Mouse (Mus musculus): ENCODE results near the gene Fam234b. TPM values are rescaled to one million over a fixed set of nuclear protein-coding genes. Genes with fewer than 3 reads are reported as not detected.

The Fam234b gene
- polyA plus RNA-seq, 1 experiment: 357 TPM

DNA sequence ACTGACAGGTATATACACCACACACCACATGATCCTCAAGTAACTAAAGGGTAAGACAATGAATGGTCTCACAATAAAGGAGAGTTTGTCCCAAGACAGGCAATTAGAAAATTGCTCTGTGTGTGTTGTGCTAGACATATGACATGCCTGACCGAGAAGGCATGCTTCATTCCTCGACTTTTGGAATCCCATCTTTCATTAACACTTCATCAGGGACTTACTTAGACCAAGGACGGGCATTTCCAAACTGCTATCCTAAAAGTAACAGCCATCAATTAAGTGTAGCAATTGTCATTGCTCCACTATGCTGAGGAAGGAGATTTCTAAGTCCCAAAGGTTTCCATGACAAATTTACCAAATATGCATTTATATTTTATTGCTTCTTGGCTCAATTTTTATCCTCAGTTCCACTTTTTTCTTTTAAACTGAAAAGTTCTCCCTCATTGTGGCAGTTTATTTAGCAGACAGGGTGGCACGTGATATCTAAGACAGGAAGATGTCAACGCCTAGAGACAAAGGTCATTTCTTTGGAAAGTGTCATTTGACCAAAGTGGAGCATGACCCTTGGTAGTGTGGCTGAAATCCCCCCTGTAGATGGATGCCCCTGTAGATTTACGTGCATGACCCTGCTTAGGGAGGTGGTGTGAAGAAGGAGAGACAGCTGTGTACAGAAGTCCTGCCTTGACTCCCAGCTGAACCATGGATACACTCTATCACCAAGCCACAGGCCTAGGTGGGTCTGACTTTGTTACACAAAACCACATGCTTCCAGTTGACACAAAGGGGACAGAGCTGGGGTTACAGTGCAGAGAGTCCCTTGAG is 78.9 kb downstream of the Fam234b start:
- Histone ChIP-seq H3K27ac (ENCODE audit: insufficient read depth, low read depth, low read length) (no peak overlapping the region), H3K4me3 (ENCODE audit: insufficient read depth, low read depth, low read length) (no peak overlapping the region), H3K4me1 (ENCODE audit: control insufficient read depth, insufficient read depth, low read length) (no peaks in the 10 kb centered on the region)
- TF ChIP-seq CTCF (IDR thresholded peaks at IDR 0.05; ENCODE audit: insufficient read depth, low read depth, low read length): no peak
- TF ChIP-seq POLR2A (IDR thresholded peaks at IDR 0.05; ENCODE audit: insufficient read depth, low read depth, low read length): no peak
- WGBS: 88% methylated on average over 6 of the region's 6 CpGs

- Histone ChIP-seq H3K4me3 (ENCODE audit: insufficient read depth, low read depth, low read length) (no peak overlapping the region), H3K4me1 (ENCODE audit: control insufficient read depth, insufficient read depth, low read length) (no peaks in the 10 kb centered on the region), H3K27ac (ENCODE audit: insufficient read depth, low read depth, low read length) (no peak overlapping the region)
- TF ChIP-seq CTCF (IDR thresholded peaks at IDR 0.05; ENCODE audit: insufficient read depth, low read depth, low read length) (no peak), POLR2A (IDR thresholded peaks at IDR 0.05; ENCODE audit: insufficient read depth, low read depth, low read length) (no peak)
- WGBS: 95% methylated on average over 6 of the region's 6 CpGs
Measured at GRCm38 (mm10) chr6:135278302-135278701, 80.5 kb downstream of the Fam234b start.

DNA sequence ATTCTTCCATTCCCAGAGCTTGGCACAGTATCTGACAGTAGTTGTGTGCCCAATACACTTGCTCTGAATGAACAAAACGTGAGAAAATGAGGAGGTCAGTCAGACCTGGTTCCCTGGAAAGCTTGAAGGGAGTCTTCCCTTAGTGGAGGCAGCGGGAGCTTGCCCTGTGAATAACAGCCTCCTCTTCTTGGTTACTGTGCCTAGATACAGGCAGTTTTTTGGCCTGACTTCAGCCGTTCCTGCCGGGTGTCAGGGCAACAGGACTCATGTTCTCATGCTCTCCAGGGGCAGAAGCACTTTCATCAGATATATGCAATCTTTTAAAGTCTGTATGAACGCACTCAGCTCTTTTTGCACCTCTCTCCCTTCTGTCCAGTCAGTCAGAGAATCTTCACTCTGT is 81.5 kb downstream of the Fam234b start:
- Histone ChIP-seq H3K4me1 (ENCODE audit: control insufficient read depth, insufficient read depth, low read length) (no peaks in the 10 kb centered on the region), H3K4me3 (ENCODE audit: insufficient read depth, low read depth, low read length) (no peak overlapping the region), H3K27ac (ENCODE audit: insufficient read depth, low read depth, low read length) (no peak overlapping the region)
- no peak for TF ChIP-seq POLR2A (IDR thresholded peaks at IDR 0.05; ENCODE audit: insufficient read depth, low read depth, low read length)
- TF ChIP-seq CTCF (IDR thresholded peaks at IDR 0.05; ENCODE audit: insufficient read depth, low read depth, low read length): no peak
- 58% methylated on average over 5 of the region's 5 CpGs for WGBS

- H3K4me3 ChIP-seq (ENCODE audit: insufficient read depth, low read depth, low read length): no peak overlapping the region
- no peak overlapping the region for H3K27ac ChIP-seq (ENCODE audit: insufficient read depth, low read depth, low read length)
- no peak for TF ChIP-seq POLR2A (IDR thresholded peaks at IDR 0.05; ENCODE audit: insufficient read depth, low read depth, low read length)
- no peak for TF ChIP-seq CTCF (IDR thresholded peaks at IDR 0.05; ENCODE audit: insufficient read depth, low read depth, low read length)
- no peaks in the 10 kb centered on the region for H3K4me1 ChIP-seq (ENCODE audit: control insufficient read depth, insufficient read depth, low read length)
- 71% methylated on average over 10 of the region's 10 CpGs for WGBS
Measured at GRCm38 (mm10) chr6:135279856-135280255, 82.1 kb downstream of the Fam234b start.

GRCm38 (mm10) chr6:135292391-135292790 is 94.6 kb downstream of the Fam234b start:
- no peak overlapping the region for H3K4me3 ChIP-seq (ENCODE audit: insufficient read depth, low read depth, low read length)
- H3K4me1 ChIP-seq (ENCODE audit: control insufficient read depth, insufficient read depth, low read length): peaks cover 17% of the 10 kb centered on the region
- WGBS: 61% methylated on average over 4 of the region's 4 CpGs
- TF ChIP-seq POLR2A (IDR thresholded peaks at IDR 0.05; ENCODE audit: insufficient read depth, low read depth, low read length): no peak
- TF ChIP-seq CTCF (IDR thresholded peaks at IDR 0.05; ENCODE audit: insufficient read depth, low read depth, low read length): no peak
- H3K27ac ChIP-seq (ENCODE audit: insufficient read depth, low read depth, low read length): no peak overlapping the region

GRCm38 (mm10) chr6:135294150-135294549 is 96.4 kb downstream of the Fam234b start:
- Histone ChIP-seq H3K27ac (ENCODE audit: insufficient read depth, low read depth, low read length) (peak overlapping the region; percentile 47; the same call in 1 of the 2 replicates), H3K4me3 (ENCODE audit: insufficient read depth, low read depth, low read length) (no peak overlapping the region), H3K4me1 (ENCODE audit: control insufficient read depth, insufficient read depth, low read length) (peaks cover 17% of the 10 kb centered on the region)
- WGBS: 66% methylated on average over 6 of the region's 6 CpGs
- TF ChIP-seq CTCF (IDR thresholded peaks at IDR 0.05; ENCODE audit: insufficient read depth, low read depth, low read length): no peak
- no peak for TF ChIP-seq POLR2A (IDR thresholded peaks at IDR 0.05; ENCODE audit: insufficient read depth, low read depth, low read length)

Other genes with a start within 250 kb of the Fam234b start
- gene Apold1, start 216.3 kb upstream of the Fam234b start, polyA plus RNA-seq (2012; ENCODE audit: insufficient read depth, insufficient read length, low replicate concordance, missing spikeins): not detected in 2 replicates
- gene Ddx47, start 186.4 kb upstream of the Fam234b start, polyA plus RNA-seq (2012; ENCODE audit: insufficient read depth, insufficient read length, low replicate concordance, missing spikeins): not detected in 2 replicates
- gene Gprc5a, start 132.3 kb upstream of the Fam234b start, polyA plus RNA-seq (2012; ENCODE audit: insufficient read depth, insufficient read length, low replicate concordance, missing spikeins): not detected in 2 replicates
- not detected in 2 replicates for gene Gprc5d, start 79.7 kb upstream of the Fam234b start, polyA plus RNA-seq (2012; ENCODE audit: insufficient read depth, insufficient read length, low replicate concordance, missing spikeins)
- not detected in 2 replicates for gene Hebp1, start within 50 bp of the Fam234b start, polyA plus RNA-seq (2012; ENCODE audit: insufficient read depth, insufficient read length, low replicate concordance, missing spikeins)
- not detected in 2 replicates for gene Gsg1, start 56.4 kb downstream of the Fam234b start, polyA plus RNA-seq (2012; ENCODE audit: insufficient read depth, insufficient read length, low replicate concordance, missing spikeins)
- not detected in 2 replicates for gene Pbp2, start 112.4 kb downstream of the Fam234b start, polyA plus RNA-seq (2012; ENCODE audit: insufficient read depth, insufficient read length, low replicate concordance, missing spikeins)
- not detected in 2 replicates for gene Emp1, start 164.6 kb downstream of the Fam234b start, polyA plus RNA-seq (2012; ENCODE audit: insufficient read depth, insufficient read length, low replicate concordance, missing spikeins)